Mouse (Mus musculus): ENCODE measurements around the gene Daam2.

DNA sequence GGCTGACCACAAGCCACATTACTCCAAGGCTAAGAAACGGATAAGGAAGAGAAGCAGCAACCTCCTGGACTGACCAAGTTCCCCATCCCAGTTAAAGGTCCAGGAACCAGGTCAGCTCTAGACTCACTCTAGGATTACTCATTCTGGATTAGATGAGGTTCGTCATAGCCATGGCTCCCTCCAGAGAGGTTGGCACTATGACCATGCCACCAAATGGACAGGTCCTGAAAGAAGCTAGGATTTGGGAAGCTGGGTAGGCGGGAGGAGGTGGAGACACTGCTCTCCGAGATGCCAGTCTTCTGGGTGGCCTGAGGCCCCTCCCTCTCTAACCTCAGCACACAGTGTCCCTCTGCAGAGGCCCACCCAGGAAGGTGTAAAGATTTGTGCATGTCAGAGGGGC, 38.2 kb downstream of the Daam2 start:
- no peak for TF ChIP-seq CTCF (IDR thresholded peaks at IDR 0.05; ENCODE audit: borderline replicate concordance, insufficient read depth, low read depth, low read length)
- no peak for TF ChIP-seq POLR2A (IDR thresholded peaks at IDR 0.05; ENCODE audit: borderline replicate concordance, insufficient read depth, low read length)

Measured in cerebellum, adult 2 months (tissue).